Mouse (Mus musculus) ES-E14 (cell line): Measurements from ENCODE around the gene Tmprss13.

Experiments
- CHD2 ChIP-seq: IDR thresholded peaks from 2 replicates; pipeline ENCODE4 v1.6.1; 2014; ENCODE audit warnings: mild to moderate bottlenecking, low read depth, low read length, inconsistent platforms
- MAFK ChIP-seq: IDR thresholded peaks from 2 replicates; pipeline ENCODE4 v1.6.1; 2014; ENCODE audit warnings: mild to moderate bottlenecking, low read depth, low read length, inconsistent platforms; ENCODE audit not compliant: insufficient read depth
- ZC3H11A ChIP-seq: IDR thresholded peaks from 2 replicates; pipeline ENCODE4 v1.6.1; 2012; ENCODE audit warnings: low read depth, mild to moderate bottlenecking, inconsistent platforms, low read length, borderline replicate concordance
- ZNF384 ChIP-seq: IDR thresholded peaks from 2 replicates; pipeline ENCODE4 v1.6.1; 2012; ENCODE audit warnings: low read depth, low read length, inconsistent platforms

GRCm38 (mm10) chr9:45382336-45382735 is 63.4 kb downstream of the Tmprss13 start:
- no peak for TF ChIP-seq CHD2
- no peak for TF ChIP-seq ZC3H11A
- TF ChIP-seq ZNF384 = no peak
- TF ChIP-seq MAFK = no peak
